Mouse (Mus musculus): ENCODE measurements around the gene Duox1.

DNA sequence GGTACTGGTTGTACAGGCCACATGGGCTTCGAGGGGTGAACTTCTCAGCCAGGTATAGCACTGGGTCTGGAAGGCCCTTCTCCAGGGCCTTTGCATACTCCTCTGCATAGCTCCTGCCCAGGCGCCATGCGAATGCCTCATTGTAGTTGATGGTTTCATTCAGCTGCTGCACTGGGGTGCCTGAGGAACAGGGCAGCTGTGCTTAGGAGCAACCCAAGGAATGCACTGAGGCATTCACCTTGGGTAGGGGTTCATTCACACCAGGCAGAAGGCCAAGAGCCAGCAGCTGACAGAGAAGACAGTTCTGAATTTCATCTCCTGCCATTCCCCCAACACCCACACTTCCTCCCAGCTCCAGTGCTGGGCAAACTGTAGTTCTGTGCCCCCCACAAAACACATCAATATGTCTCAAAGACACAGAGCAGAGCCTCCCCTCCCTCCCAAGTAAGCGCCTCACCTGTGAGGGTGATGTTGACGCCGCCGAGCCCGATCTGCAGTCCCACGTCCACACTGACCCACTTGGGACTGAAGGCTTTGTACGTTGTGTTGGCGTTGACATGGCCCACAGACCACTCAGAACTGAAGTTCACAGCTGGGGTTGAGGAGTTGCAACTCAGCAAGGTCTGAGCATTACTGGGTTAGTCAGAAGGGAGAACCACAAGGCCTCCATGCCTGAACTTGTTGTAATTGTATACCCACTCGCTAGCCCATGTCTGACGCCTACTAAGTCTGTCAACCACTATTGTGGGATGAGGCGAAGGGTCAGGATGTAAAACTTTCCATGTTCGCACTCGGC, 10.2 kb upstream of the Duox1 start:
- TF ChIP-seq CTCF (conservative IDR thresholded peaks at IDR 0.05 in 1 of 2, IDR thresholded peaks at IDR 0.05 in 1 of 2; ENCODE audit: low read depth in 2 of 2, low read length in 2 of 2) (no peak), ZNF384 (IDR thresholded peaks at IDR 0.05; ENCODE audit: low read depth, low read length) (no peak), EP300 (IDR thresholded peaks at IDR 0.05; ENCODE audit: low read length) (no peak), POLR2A (IDR thresholded peaks at IDR 0.05; ENCODE audit: low read depth, low read length) (no peak), SMC3 (IDR thresholded peaks at IDR 0.05; ENCODE audit: low read depth, low read length) (no peak), TBP (conservative IDR thresholded peaks at IDR 0.05; ENCODE audit: low read depth, low read length) (no peak), NRF1 (IDR thresholded peaks at IDR 0.05; ENCODE audit: low read depth, low read length) (no peak), ZKSCAN1 (IDR thresholded peaks at IDR 0.05; ENCODE audit: borderline replicate concordance, low read depth, low read length) (no peak), MAZ (IDR thresholded peaks at IDR 0.05; ENCODE audit: low read depth, low read length) (no peak), E2F4 (IDR thresholded peaks at IDR 0.05; ENCODE audit: insufficient replicate concordance, low read depth, low read length) (no peak), USF1 (IDR thresholded peaks at IDR 0.05; ENCODE audit: low read depth, low read length) (no peak), MAX (IDR thresholded peaks at IDR 0.05; ENCODE audit: low read length) (no peak), TCF12 (IDR thresholded peaks at IDR 0.05; ENCODE audit: low read depth, low read length) (no peak)

All from CH12.LX (cell line).